Mouse (Mus musculus): Measurements from ENCODE around the gene Sh3pxd2b.

DNA sequence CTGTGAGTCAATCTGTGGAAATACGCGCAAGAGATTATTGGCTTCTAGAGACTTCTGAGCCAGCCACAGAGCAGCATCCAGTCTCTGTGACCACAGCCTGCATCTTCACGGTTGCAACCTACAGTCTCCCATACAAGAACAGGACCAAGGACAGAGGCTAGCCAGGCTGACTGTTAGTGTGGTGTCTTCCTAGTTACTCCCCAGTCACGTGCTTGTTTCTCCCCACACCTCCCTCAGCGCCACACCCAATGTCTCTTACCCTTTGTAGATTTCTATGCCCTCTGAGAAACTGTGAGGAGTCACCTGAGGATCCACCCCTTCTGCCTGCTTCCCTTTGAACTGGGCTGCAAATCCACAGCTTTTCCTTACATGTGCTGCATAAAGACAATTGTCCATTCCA, 72.4 kb downstream of the Sh3pxd2b start:
- TF ChIP-seq POLR2A (IDR thresholded peaks at IDR 0.05; ENCODE audit: insufficient read depth, low read depth, low read length) (no peak), CTCF (IDR thresholded peaks at IDR 0.05; ENCODE audit: insufficient read depth, low read depth, low read length) (no peak)
